Mouse (Mus musculus) mouse embryonic stem cell (cell line): ENCODE measurements at regions not wholly inside any gene's neighbourhood (a gene's known extent, or its start where the extent isn't known, plus 50 kb on each side); places are given as distances from the start of the nearest gene placed in this dataset.

Experiments
- in situ Hi-C, 2 experiments: fragments of 300-500 bp; cut with MboI; formaldehyde crosslinking; loops; 1 replicate in 1 of 2; 3 replicates in 1 of 2; pipeline ENCODE4 v1.14.3; 2019 to 2020; ENCODE audit warnings: low sequenced_read_pairs in 2 of 2, low pct_unique_long_range_greater_than_20kb in 1 of 2, mixed read lengths in 1 of 2; ENCODE audit not compliant: unreplicated experiment in 1 of 2

- in situ Hi-C loops = no loop called here
Observed at GRCm38 (mm10) chr4:81173111-81173510, 262.7 kb downstream of the Lurap1l start.

- in situ Hi-C loops = no loop called here
Observed at GRCm38 (mm10) chr4:81177443-81178041, 265.1 kb downstream of the Mpdz start.

- in situ Hi-C loops = no loop called here
Observed at GRCm38 (mm10) chr4:81178047-81178781, 264.4 kb downstream of the Mpdz start.

GRCm38 (mm10) chr4:81178782-81179135, 263.9 kb downstream of the Mpdz start:
- in situ Hi-C loops = no loop called here

- in situ Hi-C loops = no loop called here
Observed at GRCm38 (mm10) chr4:81216123-81216522, 226.5 kb downstream of the Mpdz start.

GRCm38 (mm10) chr4:81217979-81218378, 224.6 kb downstream of the Mpdz start:
- in situ Hi-C loops = no loop called here

GRCm38 (mm10) chr4:81222034-81222433, 220.6 kb downstream of the Mpdz start:
- in situ Hi-C loops = no loop called here

GRCm38 (mm10) chr4:81222468-81223175, 220.0 kb downstream of the Mpdz start:
- in situ Hi-C loops = no loop called here
